Mouse (Mus musculus) frontal cortex, postnatal 10 days (tissue): ENCODE data around the gene Btbd9.
A peak's percentile ranks its signal among the peaks of the same experiment; 100 is the strongest.

Experiments used
- DNase-seq, 2 experiments: peaks; one replicate each; pipeline ENCODE4 v3.0.0; 2022; ENCODE audit warnings: low spot score in 2 of 2, mixed read lengths in 1 of 2

The Btbd9 gene

GRCm38 (mm10) chr17:30215741-30216140, 360.5 kb downstream of the Btbd9 start:
- no peak for DNase-seq

GRCm38 (mm10) chr17:30214393-30214792, 361.9 kb downstream of the Btbd9 start:
- no peak for DNase-seq

GRCm38 (mm10) chr17:30213371-30213770, 362.9 kb downstream of the Btbd9 start:
- no peak for DNase-seq

DNA sequence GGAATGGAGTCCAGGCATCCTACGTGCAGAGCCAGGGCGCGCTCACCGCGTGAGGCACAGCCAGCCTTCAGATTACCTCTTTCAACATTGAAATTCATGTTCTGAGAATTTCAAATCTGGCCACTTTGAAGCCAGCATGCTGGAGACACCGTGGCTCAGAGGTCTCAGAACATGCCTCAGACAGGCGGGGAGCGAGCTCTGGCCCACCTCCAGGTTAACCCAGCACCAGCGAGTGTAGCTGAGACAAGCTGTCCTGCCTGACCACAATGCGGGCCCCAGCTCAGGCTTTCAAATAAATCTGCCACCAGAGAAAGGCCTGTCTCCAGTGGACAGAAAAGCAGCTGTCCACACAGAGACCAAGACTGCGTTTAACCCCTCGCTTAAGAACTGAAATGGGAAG, 363.6 kb downstream of the Btbd9 start:
- DNase-seq = no peak

DNA sequence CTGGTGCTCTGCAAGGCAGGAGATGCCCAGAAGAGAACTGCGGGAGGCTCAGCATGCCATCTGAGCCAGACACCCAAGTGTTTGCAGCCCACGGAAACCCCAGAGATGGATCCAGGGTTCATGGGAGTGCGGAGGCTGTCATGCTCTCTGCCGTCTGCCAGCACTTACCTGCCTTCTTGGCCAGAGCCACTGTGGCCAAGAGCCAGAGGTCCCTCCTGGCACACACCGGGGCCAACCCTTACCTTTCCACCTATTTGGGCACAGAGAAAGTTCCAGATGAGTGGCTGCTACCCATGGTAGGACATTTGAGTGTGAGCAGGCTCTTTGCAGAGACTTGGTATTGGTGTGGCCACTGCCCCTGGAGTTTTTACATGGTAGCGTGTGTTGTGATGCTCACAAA, 365.4 kb downstream of the Btbd9 start:
- DNase-seq = no peak

- no peak for DNase-seq
Measured at GRCm38 (mm10) chr17:30210262-30210661, 366.0 kb downstream of the Btbd9 start.

DNA sequence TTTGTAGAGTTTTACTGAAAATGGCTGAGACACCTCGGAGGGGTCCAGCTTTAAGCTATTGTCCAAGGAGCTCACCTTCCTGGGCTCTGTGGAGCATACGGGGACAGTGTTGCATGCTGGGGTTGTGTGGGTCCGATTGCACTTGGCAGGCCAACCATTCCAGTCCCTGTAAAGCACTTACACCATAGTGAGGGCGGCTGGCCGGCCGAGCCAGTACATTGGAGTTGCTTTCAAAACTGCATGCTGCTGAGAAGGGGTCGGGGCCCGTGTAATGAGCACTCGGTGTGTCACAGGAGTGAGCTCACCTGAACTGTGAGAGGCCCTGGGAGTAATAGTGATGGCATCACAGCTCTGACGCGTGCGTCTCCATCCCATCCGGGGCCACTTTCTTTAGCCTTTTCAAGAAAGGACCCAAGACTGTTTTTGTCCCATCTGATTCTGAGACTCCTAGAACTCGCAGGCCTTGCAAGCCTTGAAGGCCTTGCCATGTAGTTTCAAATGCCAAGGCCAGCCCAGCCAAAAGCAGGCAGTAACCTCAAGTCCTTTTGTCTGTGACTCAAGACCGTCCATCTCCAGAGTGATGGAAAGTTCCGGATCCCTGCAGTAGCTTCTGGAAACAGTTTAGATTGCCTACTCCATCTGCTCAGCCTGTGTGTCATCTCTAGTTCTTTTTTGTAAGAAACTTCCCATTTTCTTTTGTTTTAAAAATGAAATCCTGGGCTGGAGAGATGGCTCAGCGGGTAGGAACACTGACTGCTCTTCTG, 371.0 kb downstream of the Btbd9 start:
- no peak for DNase-seq

- DNase-seq = no peak
Measured at GRCm38 (mm10) chr17:30200283-30200682, 376.0 kb downstream of the Btbd9 start.

DNA sequence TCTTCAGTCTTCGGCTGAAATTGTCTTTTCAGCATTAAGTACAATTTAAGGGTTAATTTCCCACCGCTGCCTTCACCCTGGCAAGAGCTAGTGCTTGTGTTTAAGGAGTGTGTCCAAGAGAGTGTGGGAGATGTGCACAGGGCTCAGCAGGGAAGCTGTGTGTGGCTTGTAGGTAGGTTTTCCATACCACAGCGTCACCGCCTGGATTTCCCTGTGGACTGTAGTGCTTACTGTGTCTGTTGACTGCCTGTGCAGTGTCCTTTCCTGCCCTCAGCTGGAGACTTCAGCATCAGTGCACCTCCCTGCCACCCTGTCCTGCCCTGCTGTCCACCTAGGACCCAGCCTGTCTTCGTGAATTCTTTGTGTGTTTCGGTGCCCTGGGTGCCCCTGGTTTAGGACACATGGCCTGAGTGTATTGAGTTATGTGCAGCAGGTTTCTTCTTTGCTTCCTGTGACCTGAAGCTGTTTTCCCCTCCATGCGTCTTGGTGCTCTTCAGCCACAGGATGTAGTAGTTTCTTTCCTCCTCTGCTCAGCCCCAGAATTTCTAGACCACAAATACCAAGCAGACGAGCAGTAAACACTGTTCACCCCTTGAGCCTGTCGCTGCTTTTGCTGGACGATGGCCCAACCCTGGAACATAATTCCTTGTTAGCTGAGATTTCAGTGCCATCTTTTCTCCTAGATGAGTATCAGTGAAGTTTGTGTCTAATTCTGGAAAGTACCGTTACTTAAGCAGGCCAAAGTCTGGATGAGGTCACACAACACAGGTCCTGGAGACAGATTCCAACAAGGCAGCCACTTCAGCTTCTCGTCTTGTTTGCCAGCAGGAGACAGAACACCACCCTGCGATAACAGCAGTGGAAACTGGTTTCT, 376.7 kb downstream of the Btbd9 start:
- no peak for DNase-seq

GRCm38 (mm10) chr17:30198422-30198821, 377.9 kb downstream of the Btbd9 start:
- DNase-seq = no peak

- peak in 1 of 2 experiments; percentile 10 for DNase-seq
Measured at GRCm38 (mm10) chr17:30197280-30198030, 378.8 kb downstream of the Btbd9 start.

- DNase-seq = peak; percentile 6 to 12
Measured at GRCm38 (mm10) chr17:30196401-30197279, 379.6 kb downstream of the Btbd9 start.

- peak in 1 of 2 experiments; percentile 5 for DNase-seq
Measured at GRCm38 (mm10) chr17:30195591-30196183, 380.6 kb downstream of the Btbd9 start.

- peak in 1 of 2 experiments; percentile 10 for DNase-seq
Measured at GRCm38 (mm10) chr17:30194629-30195445, 381.5 kb downstream of the Btbd9 start.

DNA sequence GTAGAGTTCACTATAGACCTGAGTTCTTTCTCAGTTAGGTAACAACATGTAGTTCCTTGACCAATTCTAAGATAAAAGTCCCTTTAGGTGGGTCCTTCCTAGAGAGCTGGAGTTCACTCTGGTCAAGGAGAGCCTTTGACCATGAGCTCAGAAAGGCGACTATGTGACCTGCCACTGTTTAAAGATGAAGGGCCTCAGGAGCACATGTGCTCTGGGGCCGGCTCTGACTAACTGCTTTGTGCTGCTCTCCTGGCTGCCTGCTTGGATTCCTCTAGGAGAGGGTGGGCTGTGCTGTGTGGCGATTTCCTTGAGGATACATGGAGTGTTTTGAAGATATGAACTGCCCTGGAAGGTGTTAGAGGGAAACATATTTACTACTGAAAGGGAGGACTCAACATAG, 382.2 kb downstream of the Btbd9 start:
- no peak for DNase-seq

DNA sequence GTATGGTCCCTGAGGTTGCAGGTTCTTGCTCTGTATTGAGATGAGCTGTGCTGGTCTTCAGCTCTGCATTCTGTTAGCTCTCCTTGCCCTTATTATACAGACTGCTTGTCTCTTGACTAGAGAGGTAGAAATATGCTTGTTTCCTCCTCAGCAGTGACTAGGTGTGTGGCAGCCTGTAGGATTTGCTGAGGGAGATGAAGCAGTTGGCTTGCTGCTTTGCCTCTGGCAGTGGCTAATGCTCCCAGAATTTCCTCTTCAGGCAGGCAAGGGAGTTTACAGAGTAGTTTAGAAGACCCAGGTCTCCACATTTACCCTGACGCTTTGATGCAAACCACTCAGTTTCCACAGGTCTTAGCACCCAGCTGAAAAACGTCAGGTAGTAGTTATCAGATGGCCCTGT, 382.7 kb downstream of the Btbd9 start:
- DNase-seq = no peak

DNA sequence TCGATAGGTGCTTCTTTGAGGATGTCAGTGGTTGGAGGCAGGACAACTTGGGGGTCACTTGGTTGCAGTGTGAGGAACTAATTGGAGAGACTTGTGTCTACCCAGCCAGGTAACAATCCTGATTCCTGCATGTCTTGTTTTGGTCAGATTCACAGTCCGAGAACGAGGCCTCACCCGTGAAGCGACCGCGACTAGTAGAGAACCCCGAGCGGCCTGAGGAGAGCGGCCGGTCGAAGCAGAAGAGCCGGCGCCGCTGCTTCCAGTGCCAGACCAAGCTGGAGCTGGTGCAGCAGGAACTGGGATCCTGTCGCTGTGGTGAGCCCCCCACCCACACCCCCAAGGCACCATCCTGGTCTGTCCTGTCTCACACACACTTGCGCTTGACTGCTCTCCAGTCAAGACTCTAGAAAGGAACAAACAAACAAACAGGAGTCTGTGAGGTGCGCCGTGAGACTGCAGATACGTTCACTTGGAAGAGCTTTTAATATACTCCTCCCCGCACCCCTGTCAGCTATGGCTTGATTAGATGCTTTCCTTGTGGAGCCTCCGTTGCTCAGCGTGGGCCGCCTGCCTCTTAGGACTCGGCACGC, 383.8 kb downstream of the Btbd9 start:
- DNase-seq = peak in 1 of 2 experiments; percentile 6

- DNase-seq = peak; percentile 5 to 9
Measured at GRCm38 (mm10) chr17:30191097-30191640, 385.1 kb downstream of the Btbd9 start.
